Mouse (Mus musculus) thymus, adult 2 months (tissue): ENCODE results near the gene Nrp2.

Experiments used
- CTCF ChIP-seq: fragments of 200-500 bp; IDR thresholded peaks from 2 replicates; pipeline ENCODE4 v1.5.1; 2012; ENCODE audit warnings: mild to moderate bottlenecking, control low read depth, low read length, moderate library complexity, borderline replicate concordance; ENCODE audit not compliant: control insufficient read depth, poor library complexity, insufficient read depth; ENCODE audit errors: extremely low read depth
- POLR2A ChIP-seq: fragments of 200-500 bp; IDR thresholded peaks from 2 replicates; pipeline ENCODE4 v1.6.1; 2012; ENCODE audit warnings: mild to moderate bottlenecking, low read length, control low read depth, moderate library complexity; ENCODE audit not compliant: control insufficient read depth, poor library complexity, insufficient read depth; ENCODE audit errors: extremely low read depth

DNA sequence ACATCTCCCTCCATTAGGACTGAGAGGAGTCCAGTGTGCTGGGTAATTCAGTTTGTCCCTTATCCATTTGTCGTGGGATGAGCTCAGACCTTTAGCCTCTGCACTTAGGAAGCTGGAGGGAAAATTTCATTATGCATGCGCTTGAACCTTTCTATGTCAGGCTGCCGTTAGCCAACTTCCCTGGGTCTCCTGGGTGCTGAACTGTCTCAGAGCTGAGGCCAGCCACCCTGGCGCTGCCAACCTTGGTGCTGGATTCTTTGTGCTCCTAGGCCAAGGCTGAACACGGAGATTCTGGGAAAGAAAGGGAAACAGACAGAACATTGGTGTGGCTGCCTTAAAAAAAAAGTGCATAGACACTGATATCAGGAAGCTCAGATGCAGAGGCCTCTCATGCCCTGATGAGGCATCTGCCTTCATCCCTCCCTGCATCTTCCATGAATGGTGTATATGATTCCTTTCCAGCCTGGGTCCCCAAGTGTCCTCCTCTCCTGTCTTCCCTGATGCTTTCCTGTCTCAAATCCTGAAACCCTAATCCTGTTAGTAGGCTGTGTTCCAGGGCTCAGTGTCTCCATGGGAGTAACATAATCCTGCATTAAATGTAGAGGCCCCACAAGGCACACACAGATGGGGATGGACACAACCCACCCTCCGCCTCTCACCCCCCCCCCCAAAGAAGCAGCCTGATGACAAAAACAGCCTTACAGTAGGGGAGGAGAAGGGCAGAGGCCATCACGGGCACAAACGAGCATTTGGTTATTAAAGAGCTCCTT, 51.2 kb downstream of the Nrp2 start:
- TF ChIP-seq CTCF (no peak), POLR2A (no peak)
